Mouse (Mus musculus) liver, postnatal 0 days (tissue): ENCODE results near the gene Tmem189.

Source experiments
- CTCF ChIP-seq: sonication (generic); IDR thresholded peaks from 2 replicates; pipeline ENCODE4 v1.5.1; 2016; ENCODE audit warnings: antibody characterized with exemption, low read depth
- EP300 ChIP-seq: IDR thresholded peaks from 2 replicates; pipeline ENCODE4 v1.6.1; 2016; ENCODE audit warnings: antibody characterized with exemption, low read depth, mild to moderate bottlenecking

- TF ChIP-seq CTCF: no peak
- TF ChIP-seq EP300: no peak
These were observed 89.7 kb downstream of the Tmem189 start for GRCm38 (mm10) chr2:167599917-167600316.
